Mouse (Mus musculus) T-helper 2 cell (primary cell): ENCODE data around the gene Zfyve27.

Source experiments
- in situ Hi-C: fragments of 300-600 bp; cut with MboI, MseI; formaldehyde crosslinking; loops from one replicate; pipeline ENCODE4 v1.15.1; 2025; ENCODE audit warnings: high pct_unique_total_duplicates

Zfyve27 gene

DNA sequence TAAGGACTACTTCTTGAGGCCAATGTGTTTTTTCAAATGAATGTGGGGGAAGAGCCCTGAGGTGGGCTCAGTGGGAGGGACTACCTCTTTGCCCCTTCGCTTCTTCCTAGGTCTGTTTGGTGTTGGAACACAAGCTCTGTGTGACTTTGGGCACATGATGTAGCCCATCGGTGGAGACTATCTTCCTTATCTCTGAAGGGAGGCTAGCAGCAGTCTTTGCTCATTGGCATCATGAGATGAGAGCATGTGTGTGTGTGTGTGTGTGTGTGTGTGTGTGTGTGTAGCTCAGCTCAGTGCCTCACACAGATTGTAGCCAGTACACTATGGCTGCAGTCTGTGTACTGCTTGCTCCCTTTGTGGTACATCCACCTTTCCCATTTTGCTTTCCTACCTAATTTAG, 13.7 kb downstream of the Zfyve27 start:
- in situ Hi-C loops: no loop called here

DNA sequence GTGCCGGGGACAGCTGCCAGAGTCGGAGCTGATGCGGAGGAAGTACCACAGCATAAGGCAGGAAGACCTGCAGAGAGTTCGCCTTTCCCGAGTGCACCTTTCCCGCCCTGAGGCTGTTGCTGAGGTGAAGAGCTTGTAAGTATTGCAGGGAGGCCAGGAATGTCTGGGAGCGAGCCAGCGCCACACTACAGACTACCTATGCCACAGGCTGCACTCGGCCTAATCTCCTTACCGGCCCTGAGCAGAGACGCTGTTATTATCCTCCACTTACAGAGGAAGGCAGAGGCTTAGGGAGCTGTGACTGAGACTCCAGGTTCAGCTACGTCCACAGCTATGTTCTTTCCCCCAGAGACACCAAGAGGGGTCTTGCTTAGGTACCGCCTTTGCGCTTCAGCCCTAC, 15.6 kb downstream of the Zfyve27 start:
- in situ Hi-C loops: no loop called here

DNA sequence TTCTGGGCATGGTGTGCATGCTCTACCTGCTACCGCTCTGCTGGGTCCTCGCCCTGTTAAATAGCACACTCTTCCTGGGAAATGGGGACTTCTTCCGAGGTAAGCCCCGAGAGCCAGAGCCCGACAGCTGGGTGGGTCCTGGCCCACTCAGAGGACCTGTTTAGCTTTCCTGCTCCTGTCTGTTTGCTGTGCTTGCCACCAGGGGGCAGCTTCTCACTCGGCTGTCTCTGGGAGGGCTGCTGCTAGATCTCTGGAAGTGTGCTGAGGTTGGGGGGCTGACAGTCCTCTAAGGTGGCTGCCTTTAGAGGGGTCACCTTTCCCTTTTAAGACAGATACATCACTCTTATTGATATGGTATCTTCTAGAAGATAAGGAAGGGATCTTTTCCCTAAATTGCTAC, 18.9 kb downstream of the Zfyve27 start:
- in situ Hi-C loops: no loop called here

DNA sequence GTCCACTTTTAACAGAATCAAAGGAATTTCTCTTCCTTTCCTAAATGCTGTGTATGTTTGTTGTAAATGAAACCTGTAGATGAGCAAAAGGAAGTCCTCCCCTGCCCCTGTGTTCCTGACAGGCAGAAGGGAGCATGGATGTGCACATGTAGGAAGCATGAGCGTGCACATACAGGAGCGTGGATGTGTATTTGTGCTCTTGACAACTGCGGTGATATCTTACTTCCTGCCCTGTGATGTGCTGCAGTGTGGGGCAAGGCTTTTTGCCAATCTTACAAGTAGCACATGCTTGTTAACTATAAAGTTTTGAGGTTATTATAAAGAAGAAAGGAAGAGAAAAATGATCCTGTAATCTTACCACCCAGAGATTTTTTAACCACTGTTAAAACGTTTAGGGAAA, 26.0 kb downstream of the Zfyve27 start:
- in situ Hi-C loops: no loop called here

DNA sequence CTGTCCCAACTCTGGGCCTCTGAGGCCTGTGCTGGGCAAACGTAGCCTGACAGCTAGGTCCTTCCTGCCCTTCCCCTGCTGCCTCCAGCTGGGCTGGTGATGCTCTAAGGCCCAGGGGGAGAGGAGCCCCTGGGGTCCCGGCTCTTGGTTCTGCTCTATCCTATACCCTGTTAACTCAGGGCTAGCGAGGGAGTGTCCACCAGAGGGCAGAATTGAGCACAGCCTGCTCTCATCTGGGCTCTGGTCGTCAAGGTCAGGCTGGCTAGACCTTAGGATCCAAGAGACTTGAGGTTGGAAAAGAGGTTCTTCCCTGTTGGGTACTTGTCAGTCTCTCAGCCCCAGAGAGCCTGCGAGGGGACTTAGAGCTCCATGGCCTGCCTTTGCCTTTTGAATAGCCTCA, 26.7 kb downstream of the Zfyve27 start:
- in situ Hi-C loops: no loop called here

DNA sequence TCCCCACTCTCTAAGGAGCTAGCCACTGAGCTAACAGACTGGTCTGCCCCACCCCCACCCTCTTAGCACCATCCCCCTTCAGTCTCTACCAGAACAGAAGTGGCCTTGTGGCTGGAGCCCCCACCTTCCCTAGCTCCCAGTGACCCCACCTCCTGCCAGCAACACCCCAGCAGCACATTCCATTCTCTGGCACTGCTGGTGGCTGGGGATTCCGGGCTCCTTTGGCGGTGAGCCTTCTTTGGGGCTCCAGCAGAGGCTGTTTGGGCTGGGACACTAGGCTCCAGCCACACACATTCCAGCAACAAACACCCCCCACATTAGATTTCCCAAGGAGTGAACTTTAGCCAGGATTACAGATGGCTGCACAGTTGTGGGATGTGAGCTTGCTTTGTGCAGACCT, 29.6 kb downstream of the Zfyve27 start:
- in situ Hi-C loops: no loop called here

DNA sequence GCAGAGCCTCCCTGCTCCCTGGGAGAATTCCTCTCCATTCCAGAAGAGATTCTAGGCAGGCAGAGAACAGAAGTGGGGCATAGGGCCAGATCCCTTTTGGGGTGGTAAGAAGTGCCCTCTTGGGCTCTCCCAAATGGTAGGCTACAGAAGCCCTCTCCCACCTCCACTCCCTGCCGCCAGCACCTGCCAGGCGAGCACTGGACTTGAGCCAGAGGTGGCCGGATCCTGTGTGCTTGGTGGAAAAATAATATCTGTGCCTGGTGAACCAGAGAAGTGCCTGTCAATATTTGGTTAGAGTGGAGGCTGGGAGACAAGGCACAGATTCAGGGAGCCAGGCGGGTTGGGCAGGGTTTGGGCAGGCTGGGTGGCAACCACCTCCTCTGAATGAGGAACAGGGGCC, 32.6 kb downstream of the Zfyve27 start:
- in situ Hi-C loops: no loop called here

DNA sequence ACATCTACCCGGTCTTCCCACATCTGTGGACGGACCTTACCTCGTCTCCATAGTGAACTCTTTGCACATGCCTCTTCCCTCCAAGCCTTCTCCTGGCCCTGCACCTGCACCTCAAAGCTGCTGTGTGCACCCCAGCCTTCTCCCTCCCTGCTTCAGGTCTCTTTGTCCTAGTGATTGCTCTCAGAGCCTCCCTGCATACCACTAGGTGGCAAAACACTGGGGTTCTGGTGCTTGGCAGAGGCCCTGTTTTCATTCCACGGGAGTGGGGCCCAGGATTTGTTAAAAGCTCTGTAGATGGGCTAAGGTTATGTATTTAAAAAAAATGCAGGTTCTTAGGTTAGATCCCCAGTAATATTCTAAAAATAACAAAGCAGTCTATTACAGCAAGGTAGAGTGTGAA, 33.3 kb downstream of the Zfyve27 start:
- in situ Hi-C loops: no loop called here

DNA sequence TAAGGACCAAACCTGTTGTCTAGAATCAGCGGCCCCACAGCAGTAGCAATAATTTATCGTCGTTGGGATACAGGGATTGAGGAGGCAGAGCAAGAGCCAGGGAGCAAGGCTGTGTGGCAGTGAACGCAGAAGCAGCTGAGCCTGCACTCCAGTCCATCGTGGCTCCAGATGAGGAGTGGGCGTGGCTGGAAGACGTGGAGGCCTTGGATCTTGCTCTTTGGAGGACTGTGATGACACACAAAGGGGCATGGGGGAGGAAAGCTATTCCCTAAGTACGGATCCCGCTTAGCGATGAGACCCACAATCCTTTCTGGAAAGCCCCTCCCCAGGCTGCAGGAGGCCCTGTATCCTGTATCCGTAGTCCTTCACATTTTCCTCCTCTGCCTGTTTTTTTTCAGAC, 34.3 kb downstream of the Zfyve27 start:
- in situ Hi-C loops: no loop called here

DNA sequence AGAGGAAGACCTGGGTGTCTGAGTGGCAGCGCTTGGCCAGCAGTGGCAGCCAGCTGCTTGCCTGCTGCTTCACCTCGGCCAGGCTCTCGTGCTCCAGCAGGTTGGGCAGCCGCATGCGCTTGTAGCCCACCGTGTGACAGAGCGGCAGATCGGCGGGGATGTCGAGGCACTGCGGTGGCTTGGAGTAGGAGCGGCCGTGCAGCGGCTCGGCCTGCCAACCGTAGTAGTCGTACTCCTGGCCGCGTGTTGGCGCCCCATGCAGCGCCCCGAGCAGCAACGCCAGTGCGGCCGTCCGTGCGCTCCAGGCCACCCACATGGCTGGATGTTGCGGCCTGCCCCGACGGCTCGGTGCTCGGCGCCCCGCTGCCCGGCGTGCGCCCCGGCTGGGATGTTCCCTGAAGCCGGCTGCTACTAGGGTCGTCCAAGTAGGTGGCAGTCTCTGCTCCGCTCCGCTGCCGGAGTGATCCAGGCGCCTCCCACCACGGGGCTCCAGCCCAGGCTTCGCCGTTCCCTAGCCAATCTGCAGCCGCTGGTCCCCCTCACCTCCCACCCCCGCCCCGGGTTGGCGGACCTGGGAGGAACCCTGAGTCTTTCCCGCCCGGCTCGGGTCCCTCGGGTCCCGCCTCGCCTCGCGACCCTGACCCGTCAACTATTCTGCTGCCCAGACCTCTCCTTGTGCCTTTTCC, 38.1 kb downstream of the Zfyve27 start, which contains the start of gene Sfrp5:
TSS of gene Sfrp5 (minus strand) at position 557 of the 686 bp plus-strand sequence.
- in situ Hi-C loops: no loop called here

DNA sequence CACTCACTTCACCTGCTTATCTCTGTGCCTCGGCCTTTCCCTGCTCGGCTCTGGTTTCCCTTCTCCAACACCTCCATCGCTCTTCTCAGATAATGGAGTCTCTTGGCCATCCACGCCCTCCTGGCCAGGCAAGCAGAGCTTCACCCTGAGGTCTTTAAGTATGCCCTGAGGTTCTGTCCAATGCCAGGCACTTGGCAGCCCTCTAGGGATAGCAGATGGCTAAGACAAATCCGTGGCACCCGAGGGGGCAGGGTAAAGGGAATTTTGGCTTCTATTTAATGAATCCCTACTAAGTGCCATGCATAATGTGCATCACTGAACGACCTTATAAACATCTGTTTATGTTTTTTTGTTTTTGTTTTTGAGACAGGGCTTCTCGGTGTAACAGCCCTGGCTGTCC, 38.7 kb downstream of the Zfyve27 start:
- in situ Hi-C loops: no loop called here

DNA sequence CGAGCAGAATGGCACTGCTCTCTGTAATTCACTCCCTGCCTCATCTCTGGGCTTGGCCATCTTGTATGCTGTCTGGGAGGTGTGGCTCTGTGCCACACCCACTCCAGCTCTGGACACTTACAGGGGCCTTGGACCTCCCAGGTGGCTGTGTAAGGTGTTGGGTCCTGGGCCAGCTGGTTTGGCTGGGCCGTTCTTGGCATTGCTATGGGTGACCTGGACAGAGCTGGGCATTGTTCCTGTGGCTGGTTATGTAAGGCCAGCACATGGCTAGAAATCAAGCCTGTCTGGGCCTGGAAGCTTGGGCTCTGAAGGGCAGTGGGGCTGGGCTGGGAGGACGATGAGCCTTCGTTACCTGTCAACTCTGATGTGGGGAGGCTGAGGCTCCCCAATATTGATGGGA, 40.6 kb downstream of the Zfyve27 start:
- in situ Hi-C loops: no loop called here

DNA sequence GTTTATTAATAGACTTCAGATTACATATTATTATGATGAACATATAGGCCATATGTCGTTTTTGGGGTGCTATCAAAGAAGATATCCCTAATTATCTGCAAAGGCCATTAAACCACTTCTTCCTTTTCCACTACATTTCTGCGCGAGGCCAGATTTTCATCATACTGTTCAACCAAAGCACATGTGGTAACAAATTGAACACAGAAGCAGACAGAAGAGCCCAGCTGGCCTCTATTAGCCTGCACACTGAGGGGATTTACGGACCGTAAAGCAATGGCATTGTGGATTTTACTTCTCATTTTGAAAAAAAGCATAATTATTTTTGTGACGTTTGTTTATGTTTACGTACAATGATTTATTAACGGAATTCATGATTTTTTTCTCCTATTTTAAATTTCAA, 41.5 kb downstream of the Zfyve27 start:
- in situ Hi-C loops: no loop called here

DNA sequence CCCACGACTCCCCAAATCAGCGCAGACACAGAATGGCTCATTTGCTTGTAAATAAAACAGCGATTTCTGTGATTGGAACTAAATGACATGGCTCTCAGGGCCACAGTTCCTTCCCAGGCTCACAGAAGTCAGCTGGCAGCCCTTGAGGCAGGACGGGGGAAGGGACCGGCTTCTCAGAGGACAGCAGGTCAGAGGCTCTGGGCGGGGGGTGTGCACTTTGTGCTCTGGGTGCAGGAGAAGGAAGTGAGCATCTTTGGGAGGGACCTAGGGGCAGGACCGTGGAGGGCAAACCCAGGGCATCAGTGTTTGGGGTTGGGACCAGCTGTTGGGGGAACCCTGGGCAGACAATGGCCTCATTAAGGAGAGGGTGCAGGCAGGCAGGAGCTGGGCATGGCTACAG, 45.7 kb downstream of the Zfyve27 start:
- in situ Hi-C loops: no loop called here

DNA sequence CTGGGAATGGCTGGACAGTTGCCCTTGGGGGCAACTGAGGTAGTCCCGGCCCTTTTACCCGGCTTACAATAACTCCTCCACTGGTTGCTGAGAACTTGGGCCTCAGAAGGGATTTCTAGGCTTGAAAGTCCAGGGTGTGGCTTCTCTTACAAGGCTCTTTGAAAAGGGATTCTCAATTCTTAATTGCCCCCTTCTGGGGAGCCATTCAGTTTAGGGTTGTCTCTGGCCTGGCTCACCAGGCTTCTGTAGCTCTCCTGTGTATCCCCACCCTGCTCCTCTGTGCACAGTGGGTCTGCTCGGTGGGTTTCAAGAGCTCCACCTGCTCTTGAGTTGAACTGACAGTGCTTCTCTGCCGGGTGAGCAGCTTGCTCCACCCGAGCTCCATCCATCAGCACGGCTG, 46.2 kb downstream of the Zfyve27 start:
- in situ Hi-C loops: no loop called here

DNA sequence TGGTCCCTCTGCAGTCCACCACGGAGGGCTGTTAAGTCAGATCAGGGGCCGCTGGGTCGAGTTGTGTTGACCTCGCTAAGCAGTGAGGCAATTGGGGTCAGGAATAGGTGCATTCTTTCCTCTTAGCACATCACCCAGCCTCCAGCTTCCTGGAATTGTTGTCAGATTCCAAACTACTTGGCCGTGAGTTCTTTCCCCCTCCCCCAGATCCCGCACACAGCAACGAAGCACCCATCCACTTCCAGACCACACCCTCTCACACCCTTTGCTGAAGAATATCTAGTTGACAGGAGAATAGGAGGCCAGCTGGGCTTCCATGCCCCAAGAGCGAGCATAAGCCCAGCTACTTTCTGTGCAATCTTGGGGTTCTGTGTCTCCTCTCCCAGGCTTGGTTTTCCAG, 48.2 kb downstream of the Zfyve27 start:
- in situ Hi-C loops: no loop called here

DNA sequence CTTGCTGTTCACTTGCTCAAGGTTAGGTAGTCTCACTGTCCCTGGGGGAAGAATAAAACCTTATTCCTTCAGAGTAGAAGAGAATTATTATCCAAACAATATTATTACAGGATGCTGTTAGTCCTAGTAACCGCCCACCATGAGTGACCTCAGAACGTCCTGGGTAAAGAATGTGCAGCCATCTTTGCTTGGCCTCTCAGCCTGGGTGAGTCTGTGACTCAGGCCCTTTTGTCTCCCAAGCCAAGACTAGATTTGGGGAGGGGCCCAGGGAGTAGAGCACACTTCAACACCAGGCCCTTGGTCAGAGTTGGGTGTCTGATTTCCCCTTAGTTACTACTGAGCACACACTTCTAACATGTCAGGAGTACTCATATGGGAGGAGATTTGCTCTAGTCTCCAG, 50.9 kb downstream of the Zfyve27 start:
- in situ Hi-C loops: no loop called here

DNA sequence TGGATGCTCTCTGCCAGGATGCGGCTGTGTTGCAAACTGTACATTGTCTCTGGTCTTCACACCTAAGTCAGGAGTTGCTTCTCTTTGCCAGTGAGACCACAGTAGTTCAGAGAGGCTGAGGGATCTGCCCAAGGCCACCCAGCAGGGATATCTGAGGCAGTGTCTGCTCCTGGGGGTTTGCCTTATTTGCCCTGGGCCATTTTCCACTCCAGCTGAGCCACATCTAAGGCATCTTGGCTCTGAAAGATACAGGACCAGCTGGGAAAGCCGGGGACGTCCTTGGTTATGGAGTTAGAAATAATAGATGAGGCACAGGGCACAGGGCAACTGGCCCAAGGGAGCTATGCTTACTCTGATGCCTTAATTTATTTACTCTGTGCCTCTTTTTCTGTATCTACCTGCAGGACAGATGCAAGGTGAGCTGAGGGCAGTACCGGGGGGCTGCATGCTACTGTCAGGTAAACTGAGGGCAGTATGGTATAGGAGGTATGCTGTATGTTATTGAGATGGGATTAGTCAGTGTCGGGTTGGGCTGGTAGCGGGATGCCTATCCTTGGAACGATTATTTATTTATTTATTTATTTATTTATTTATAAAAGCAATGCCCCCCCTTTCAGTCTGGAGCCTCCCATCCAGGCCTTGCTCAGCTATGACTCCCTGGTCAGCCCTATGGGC, 53.1 kb downstream of the Zfyve27 start:
- in situ Hi-C loops: no loop called here

DNA sequence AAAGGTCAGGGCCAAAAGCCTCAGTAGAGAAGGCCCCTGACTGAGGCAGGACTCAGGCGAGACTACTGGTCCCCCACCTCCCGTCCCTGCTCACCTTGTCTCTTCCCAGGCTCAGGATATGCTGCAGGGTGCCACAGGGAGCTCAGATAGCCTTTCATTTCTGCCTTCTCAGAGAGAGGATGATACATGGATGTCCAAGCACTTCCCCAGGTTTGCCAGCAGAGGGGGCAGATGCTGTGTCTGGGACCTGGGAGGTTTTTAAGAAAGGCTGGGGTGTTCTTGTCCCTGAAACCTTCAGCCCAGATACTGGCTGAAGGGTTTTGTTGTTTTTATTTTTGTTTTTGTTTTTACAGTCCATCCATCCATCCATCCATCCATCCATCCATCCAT, 53.6 kb downstream of the Zfyve27 start:
- in situ Hi-C loops: no loop called here

DNA sequence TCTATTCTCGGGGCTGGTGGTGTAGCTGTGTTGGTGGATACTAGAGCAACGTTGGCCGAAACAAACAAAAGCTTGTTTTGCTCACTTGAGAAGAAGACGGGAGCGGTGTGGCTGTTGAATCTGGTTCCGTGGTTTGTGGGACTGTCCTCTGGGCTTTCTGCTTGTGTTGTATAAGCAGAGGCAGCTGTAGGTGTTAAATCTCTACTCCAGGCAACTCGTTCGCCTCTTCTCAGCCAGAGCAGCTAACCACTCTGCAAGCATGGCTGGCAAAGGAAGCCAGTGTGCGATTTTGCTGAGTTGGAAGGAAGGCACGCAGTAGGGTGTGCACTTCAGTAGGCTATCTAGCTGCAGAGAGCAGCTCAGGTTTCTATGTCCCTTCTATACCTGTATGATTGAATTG, 62.7 kb downstream of the Zfyve27 start:
- in situ Hi-C loops: loop anchor here (25.0 kb wide), 1 partner anchor 1039 kb away; no protein-coding TSS in a partner anchor

DNA sequence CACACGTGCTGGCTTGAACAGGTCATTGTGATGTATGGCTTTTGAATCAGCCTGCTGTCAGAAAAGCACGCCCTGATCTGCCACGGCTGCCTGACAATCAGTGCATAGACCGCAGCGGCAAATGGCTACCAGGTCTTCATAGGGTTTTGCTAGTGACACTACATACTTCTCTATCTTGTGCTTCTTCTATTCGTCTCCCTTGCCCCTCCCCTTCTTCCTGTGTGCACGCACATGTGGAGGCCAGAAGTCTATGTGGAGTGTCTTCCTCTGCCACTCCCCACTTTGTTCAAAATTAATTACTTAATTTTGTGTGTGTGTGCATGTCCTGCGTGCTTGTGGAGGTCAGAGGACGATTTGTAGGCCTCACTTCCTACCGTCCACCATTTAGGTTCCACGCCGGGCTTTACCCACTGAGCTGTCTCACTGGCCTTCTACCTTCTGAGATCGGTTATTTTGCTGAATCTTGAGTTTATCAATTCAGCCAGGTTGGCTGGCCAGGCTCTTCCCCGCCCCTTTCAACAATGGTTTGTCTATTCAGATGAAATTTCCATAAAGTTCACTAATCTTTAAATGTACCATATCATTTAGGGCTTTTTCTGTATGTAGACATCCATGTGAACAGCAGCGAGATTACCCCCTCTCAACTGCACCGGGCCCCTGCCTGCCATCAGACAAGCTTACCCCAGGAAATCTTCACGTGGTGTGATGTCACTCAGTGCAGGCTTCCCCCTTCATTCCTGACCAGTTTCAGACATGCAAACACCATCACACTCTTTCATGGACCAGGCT, 65.9 kb downstream of the Zfyve27 start:
- in situ Hi-C loops: loop anchor here (25.0 kb wide), 1 partner anchor 1042 kb away; no protein-coding TSS in a partner anchor

DNA sequence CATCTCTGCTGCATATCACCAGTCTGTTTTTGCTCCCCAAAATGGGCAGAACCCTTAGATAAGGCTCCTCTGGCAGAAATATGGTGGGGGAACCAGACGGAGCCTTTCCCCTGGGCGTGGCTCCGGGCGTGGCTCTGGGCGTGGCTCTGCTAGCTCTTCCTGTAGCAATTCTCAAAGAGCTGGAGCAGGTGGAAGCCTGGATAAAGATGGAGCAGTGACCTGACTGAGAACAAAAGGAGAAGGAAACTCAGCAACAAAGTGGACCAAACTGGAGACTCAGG, 66.5 kb downstream of the Zfyve27 start:
- in situ Hi-C loops: loop anchor here (25.0 kb wide), 1 partner anchor 1043 kb away; no protein-coding TSS in a partner anchor

DNA sequence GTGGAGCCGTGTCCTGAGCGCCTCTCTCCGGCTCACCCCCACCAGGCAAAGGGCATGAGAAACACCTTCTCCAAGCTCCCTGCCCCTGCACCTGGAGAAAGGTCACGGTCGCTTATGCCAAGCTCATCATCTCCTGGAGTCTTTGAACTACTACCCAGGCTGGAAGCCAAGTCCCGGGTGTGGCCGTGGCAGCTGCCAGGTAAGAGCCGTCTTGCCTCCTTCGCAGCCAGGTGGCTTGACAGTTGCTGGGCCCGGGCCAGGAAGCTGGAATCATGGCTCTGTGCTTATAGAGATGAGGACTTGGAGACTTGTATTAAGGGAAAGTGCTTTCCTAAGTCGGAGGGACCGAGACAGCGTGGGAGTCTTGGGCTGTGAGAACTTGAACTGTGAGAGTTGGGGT, 67.2 kb downstream of the Zfyve27 start:
- in situ Hi-C loops: loop anchor here (25.0 kb wide), 1 partner anchor 1044 kb away; no protein-coding TSS in a partner anchor
